Mouse (Mus musculus): ENCODE data around the gene Zfp595.
"Not testable (repeated sequence)": the region's sequence is repeated elsewhere in the genome, so short reads cannot be mapped to it uniquely, and the experiment has no call there.

The Zfp595 gene

GRCm38 (mm10) chr13:67332019-67332724 lies at the start of gene Zfp595:
TSS of gene Zfp595 (minus strand) at chr13:67332570.
- peak; percentile 54 for DNase-seq (ENCODE audit: low spot score)

- not testable (repeated sequence) for DNase-seq (ENCODE audit: low spot score)
Observed at GRCm38 (mm10) chr13:67376255-67376654, 43.9 kb upstream of the Zfp595 start.

GRCm38 (mm10) chr13:67375050-67375911 lies 42.9 kb upstream of the Zfp595 start, which contains the start of the genes Gm28041 and Zfp456:
TSS of gene Gm28041 (minus strand) at chr13:67375733.
TSS of gene Zfp456 (minus strand) at chr13:67375810.
- DNase-seq (ENCODE audit: low spot score) = not testable (repeated sequence)

- DNase-seq (ENCODE audit: low spot score) = peak; percentile 72
Observed at GRCm38 (mm10) chr13:67360131-67360744, 27.9 kb upstream of the Zfp595 start, which contains the start of the genes Gm28044 and Zfp953. TSS of gene Gm28044 (minus strand) at chr13:67360536. TSS of gene Zfp953 (minus strand) at chr13:67360605.

GRCm38 (mm10) chr13:67351854-67352253 lies 19.5 kb upstream of the Zfp595 start:
- no peak for DNase-seq (ENCODE audit: low spot score)

- DNase-seq (ENCODE audit: low spot score) = no peak
Observed at GRCm38 (mm10) chr13:67343422-67343821, 11.1 kb upstream of the Zfp595 start.

- DNase-seq (ENCODE audit: low spot score) = no peak
Observed at GRCm38 (mm10) chr13:67332877-67333276, 507 bp upstream of the Zfp595 start.

GRCm38 (mm10) chr13:67306718-67307117 lies 25.7 kb downstream of the Zfp595 start:
- no peak for DNase-seq (ENCODE audit: low spot score)

GRCm38 (mm10) chr13:67305822-67306672 lies 26.3 kb downstream of the Zfp595 start, which contains the start of gene Zfp457:
TSS of gene Zfp457 (minus strand) at chr13:67306485.
- DNase-seq (ENCODE audit: low spot score) = peak; percentile 58

GRCm38 (mm10) chr13:67278314-67278713 lies 54.1 kb downstream of the Zfp595 start, which contains the start of gene Zfp458:
TSS of gene Zfp458 (minus strand) at chr13:67278466.
- no peak for DNase-seq (ENCODE audit: low spot score)

- DNase-seq (ENCODE audit: low spot score) = not testable (repeated sequence)
Observed at GRCm38 (mm10) chr13:67269383-67270065, 62.8 kb downstream of the Zfp595 start.

- peak; percentile 56 for DNase-seq (ENCODE audit: low spot score)
Observed at GRCm38 (mm10) chr13:67268568-67269369, 63.6 kb downstream of the Zfp595 start.
